Mouse (Mus musculus) mouse embryonic stem cell (cell line): ENCODE measurements around the gene Dgkd.

Source experiments
- in situ Hi-C, 2 experiments: fragments of 300-500 bp; cut with MboI; formaldehyde crosslinking; loops; 1 replicate in 1 of 2; 3 replicates in 1 of 2; pipeline ENCODE4 v1.14.3; 2019 to 2020; ENCODE audit warnings: low sequenced_read_pairs in 2 of 2, low pct_unique_long_range_greater_than_20kb in 1 of 2, mixed read lengths in 1 of 2; ENCODE audit not compliant: unreplicated experiment in 1 of 2

Dgkd gene

GRCm38 (mm10) chr1:87910428-87910827 lies 57.3 kb downstream of the Dgkd start:
- in situ Hi-C loops = no loop called here

GRCm38 (mm10) chr1:87913356-87913755 lies 60.3 kb downstream of the Dgkd start:
- in situ Hi-C loops = no loop called here

GRCm38 (mm10) chr1:87917361-87917760 lies 64.3 kb downstream of the Dgkd start:
- in situ Hi-C loops = no loop called here

- in situ Hi-C loops = no loop called here
Observed at GRCm38 (mm10) chr1:87918061-87918460, 65.0 kb downstream of the Dgkd start.

GRCm38 (mm10) chr1:87920056-87920614 lies 67.0 kb downstream of the Dgkd start:
- in situ Hi-C loops = no loop called here

GRCm38 (mm10) chr1:87922666-87923065 lies 69.6 kb downstream of the Dgkd start:
- in situ Hi-C loops = no loop called here

GRCm38 (mm10) chr1:87924888-87925287 lies 71.8 kb downstream of the Dgkd start:
- in situ Hi-C loops = no loop called here

- in situ Hi-C loops = no loop called here
Observed at GRCm38 (mm10) chr1:87929730-87930129, 76.6 kb downstream of the Dgkd start.

GRCm38 (mm10) chr1:87933051-87933450 lies 80.0 kb downstream of the Dgkd start:
- in situ Hi-C loops = no loop called here

GRCm38 (mm10) chr1:87935095-87935494 lies 82.0 kb downstream of the Dgkd start:
- in situ Hi-C loops = no loop called here

- in situ Hi-C loops = no loop called here
Observed at GRCm38 (mm10) chr1:87935546-87935945, 82.5 kb downstream of the Dgkd start.

- in situ Hi-C loops = no loop called here
Observed at GRCm38 (mm10) chr1:87936075-87936474, 83.0 kb downstream of the Dgkd start.

GRCm38 (mm10) chr1:87936516-87936915 lies 83.4 kb downstream of the Dgkd start:
- in situ Hi-C loops = no loop called here

GRCm38 (mm10) chr1:87941765-87942164 lies 88.7 kb downstream of the Dgkd start:
- in situ Hi-C loops = no loop called here

GRCm38 (mm10) chr1:87947681-87948091 lies 94.6 kb downstream of the Dgkd start:
- in situ Hi-C loops = no loop called here

- in situ Hi-C loops = loop anchor here in 1 of 2 experiments (10.0 kb wide), 1 partner anchor 127 kb away; no protein-coding TSS in a partner anchor
Observed at GRCm38 (mm10) chr1:87951641-87952040, 98.6 kb downstream of the Dgkd start.

- in situ Hi-C loops = loop anchor here in 1 of 2 experiments (10.0 kb wide), 1 partner anchor 128 kb away; no protein-coding TSS in a partner anchor
Observed at GRCm38 (mm10) chr1:87953073-87953472, 100.0 kb downstream of the Dgkd start.

- in situ Hi-C loops = loop anchor here in 1 of 2 experiments (10.0 kb wide), 1 partner anchor 134 kb away; no protein-coding TSS in a partner anchor
Observed at GRCm38 (mm10) chr1:87958931-87959330, 105.8 kb downstream of the Dgkd start.

- in situ Hi-C loops = loop anchor here in 1 of 2 experiments (10.0 kb wide), 1 partner anchor 135 kb away; no protein-coding TSS in a partner anchor
Observed at GRCm38 (mm10) chr1:87959532-87959931, 106.4 kb downstream of the Dgkd start.

- in situ Hi-C loops = loop anchor here in 1 of 2 experiments (10.0 kb wide), 1 partner anchor 135 kb away; no protein-coding TSS in a partner anchor
Observed at GRCm38 (mm10) chr1:87959998-87960431, 106.9 kb downstream of the Dgkd start.
